ENCODE assay signal across 16 mouse cellular contexts in genomic region chr4:17653551-17653950, GRCm38 (mm10).
"Had no signal": no experiment of that assay in that cellular context is flagged by ENCODE, and none has a peak within 500 bp of the region (broad histone marks: within the 10 kb centered on the region; RNA-seq: fewer than 3 reads in every experiment).

No protein-coding gene starts in this region.

- H3K36me3 ChIP-seq: neural tube, embryonic 13.5 days; neural tube, embryonic 15.5 days; stomach, embryonic 15.5 days had no signal

- H3K9me3 ChIP-seq: neural tube, embryonic 13.5 days; neural tube, embryonic 15.5 days; stomach, embryonic 15.5 days had no signal

- H3K9ac ChIP-seq: neural tube, embryonic 13.5 days; neural tube, embryonic 15.5 days; stomach, embryonic 15.5 days had no signal

- H3K27me3 ChIP-seq: neural tube, embryonic 13.5 days; neural tube, embryonic 15.5 days; stomach, embryonic 15.5 days had no signal

- H3K4me2 ChIP-seq: neural tube, embryonic 13.5 days; neural tube, embryonic 15.5 days; stomach, embryonic 15.5 days had no signal

- H3K4me3 ChIP-seq: neural tube, embryonic 13.5 days; neural tube, embryonic 15.5 days; stomach, embryonic 15.5 days had no signal

- DNase-seq: retina, postnatal 1 day; right cerebral cortex, adult 18-20 months; right cerebral cortex, postnatal 14 days; right cerebral cortex, postnatal 25 days; right cerebral cortex, postnatal 4 days; spleen, adult 18-20 months; thymus, adult 18-20 months; thymus, adult 2 months; thymus, postnatal 14 days; thymus, postnatal 25 days; thymus, postnatal 36 days; thymus, postnatal 4 days had no signal

- H3K4me1 ChIP-seq: neural tube, embryonic 13.5 days; neural tube, embryonic 15.5 days; stomach, embryonic 15.5 days had no signal

- H3K27ac ChIP-seq: neural tube, embryonic 13.5 days; neural tube, embryonic 15.5 days; stomach, embryonic 15.5 days; stomach, postnatal 0 days had no signal
